Mouse (Mus musculus) olfactory bulb, adult 2 months (tissue): Measurements from ENCODE around the gene Map1lc3a. TPM values are rescaled to one million over a fixed set of nuclear protein-coding genes. Genes with fewer than 3 reads are reported as not detected.

Experiments used
- H3K27ac ChIP-seq: fragments of 200-500 bp; 2 replicates; pipeline ENCODE4 v1.5.1; 2012; ENCODE audit warnings: low read depth, low read length; ENCODE audit not compliant: insufficient read depth
- H3K4me1 ChIP-seq: fragments of 200-500 bp; 2 replicates; pipeline ENCODE4 v1.6.1; 2012; ENCODE audit warnings: low read length; ENCODE audit not compliant: control insufficient read depth, insufficient read depth
- H3K4me3 ChIP-seq: fragments of 200-500 bp; 2 replicates; pipeline ENCODE4 v1.5.1; 2012; ENCODE audit warnings: mild to moderate bottlenecking, low read depth, low read length, moderate library complexity; ENCODE audit not compliant: insufficient read depth
- CTCF ChIP-seq: fragments of 200-500 bp; IDR thresholded peaks from 2 replicates; pipeline ENCODE4 v1.5.1; 2012; ENCODE audit warnings: low read depth, mild to moderate bottlenecking, low read length, moderate library complexity; ENCODE audit not compliant: insufficient read depth
- POLR2A ChIP-seq: fragments of 200-500 bp; IDR thresholded peaks from 2 replicates; pipeline ENCODE4 v1.6.1; 2012; ENCODE audit warnings: mild to moderate bottlenecking, low read depth, low read length, moderate library complexity; ENCODE audit not compliant: insufficient read depth
- WGBS: fragments of 180-500 bp; shearing (Covaris S2); methylation state at CpG from one replicate; pipeline ENCODE4 v1.1.7; 2018; 5-methylcytosine and 5-hydroxymethylcytosine counted together
- polyA plus RNA-seq: library from polyadenylated mRNA; stranded (reverse); fragments of >200 nt; gene quantifications from 2 replicates; pipeline ENCODE4 v1.2.4, GENCODE M21; 2012; ENCODE audit warnings: low replicate concordance; ENCODE audit not compliant: missing spikeins, insufficient read depth, insufficient read length

Gene Map1lc3a
- polyA plus RNA-seq, 1 experiment: not detected

DNA sequence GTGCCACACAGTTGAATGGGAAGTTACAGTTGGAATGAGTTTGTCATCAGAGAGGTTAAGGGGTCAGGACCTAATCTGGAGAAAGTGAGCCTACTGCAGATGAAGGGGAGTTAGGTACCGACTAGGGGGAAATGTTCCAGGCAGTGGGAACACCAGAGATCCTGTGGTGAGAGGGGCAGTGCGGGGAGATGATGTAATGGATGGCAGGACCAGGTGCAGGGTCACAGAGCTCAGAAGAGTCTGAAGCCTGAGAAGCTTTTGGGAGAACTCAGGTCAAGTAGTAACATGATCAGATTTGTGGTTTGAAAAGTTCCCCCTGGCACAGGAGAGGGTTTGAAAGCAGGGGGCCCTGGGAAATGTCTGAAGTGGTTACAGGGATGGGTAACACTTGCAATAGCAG, 4.0 kb downstream of the Map1lc3a start:
- 83% methylated on average over 2 of the region's 2 CpGs for WGBS
- peaks cover 15% of the 10 kb centered on the region for H3K4me1 ChIP-seq
- H3K4me3 ChIP-seq: no peak overlapping the region
- H3K27ac ChIP-seq: no peak overlapping the region
- no peak for TF ChIP-seq CTCF
- no peak for TF ChIP-seq POLR2A

DNA sequence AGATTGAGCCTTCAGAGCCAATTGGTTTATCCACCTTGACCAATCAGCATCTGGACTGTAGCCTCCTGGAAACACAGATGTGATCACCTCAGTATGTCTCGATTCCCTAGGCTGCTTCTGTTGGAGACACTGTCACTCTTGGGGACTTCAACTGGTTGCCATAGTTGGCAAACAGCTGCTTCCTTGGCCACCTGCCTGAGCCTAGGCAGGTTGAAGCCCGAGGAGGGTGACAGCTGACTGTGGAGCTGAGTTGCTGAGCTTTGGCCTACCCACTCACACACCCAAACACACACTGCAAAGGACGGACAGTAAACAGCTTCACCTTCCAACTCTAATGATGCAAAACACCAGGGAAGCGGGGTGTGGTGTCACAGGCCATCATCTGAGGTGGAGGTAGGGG, 7.7 kb downstream of the Map1lc3a start:
- no peak overlapping the region for H3K4me3 ChIP-seq
- WGBS: 76% methylated on average over 4 of the region's 4 CpGs
- H3K4me1 ChIP-seq: no peaks in the 10 kb centered on the region
- H3K27ac ChIP-seq: no peak overlapping the region
- TF ChIP-seq CTCF: no peak
- no peak for TF ChIP-seq POLR2A

DNA sequence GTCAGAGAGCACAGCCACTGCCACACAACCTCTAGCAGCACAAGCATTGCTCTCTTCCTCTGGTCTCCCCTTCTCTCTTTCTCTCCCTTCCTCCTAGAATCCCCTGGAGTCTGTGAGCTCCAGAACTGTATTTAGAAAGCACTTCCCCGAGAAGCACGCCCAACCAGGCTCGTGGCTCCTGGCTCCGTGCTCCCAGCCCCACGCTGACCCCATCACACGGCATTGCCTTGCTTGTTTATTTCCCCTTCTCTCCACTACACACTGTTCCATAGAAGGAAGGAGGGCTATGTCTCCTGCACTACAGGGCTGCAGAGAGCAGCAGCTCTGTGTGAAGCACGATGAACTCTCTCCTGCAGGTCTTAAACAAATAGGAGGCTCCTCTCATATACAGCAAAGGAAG, 8.6 kb downstream of the Map1lc3a start:
- no peak overlapping the region for H3K27ac ChIP-seq

DNA sequence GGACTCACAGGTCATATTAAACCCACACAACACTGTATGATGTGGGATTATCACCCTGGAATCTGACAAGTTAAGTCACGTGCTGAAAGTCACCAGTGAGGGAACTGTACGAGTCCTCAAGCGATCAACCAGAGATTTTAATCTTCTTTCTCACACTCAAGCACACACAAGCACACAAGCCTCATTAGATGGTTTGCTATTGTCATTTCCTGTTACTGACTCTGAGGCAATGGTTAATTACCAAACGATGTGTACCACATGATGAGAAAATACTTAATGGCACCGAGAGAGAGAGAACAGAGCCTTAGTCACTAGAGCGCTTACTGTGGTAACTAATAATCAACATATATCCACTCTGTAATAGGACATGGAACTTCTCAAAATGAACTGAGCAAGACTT, 9.6 kb downstream of the Map1lc3a start:
- no peak for TF ChIP-seq CTCF
- TF ChIP-seq POLR2A: no peak
- H3K4me3 ChIP-seq: no peak overlapping the region
- 61% methylated on average over 6 of the region's 6 CpGs for WGBS

More for the DNA sequence above, 8.6 kb downstream of the Map1lc3a start:
- no peak for TF ChIP-seq POLR2A
- TF ChIP-seq CTCF: no peak
- Histone ChIP-seq H3K4me3 (no peak overlapping the region), H3K4me1 (no peaks in the 10 kb centered on the region)
- WGBS: 66% methylated on average over 7 of the region's 7 CpGs

DNA sequence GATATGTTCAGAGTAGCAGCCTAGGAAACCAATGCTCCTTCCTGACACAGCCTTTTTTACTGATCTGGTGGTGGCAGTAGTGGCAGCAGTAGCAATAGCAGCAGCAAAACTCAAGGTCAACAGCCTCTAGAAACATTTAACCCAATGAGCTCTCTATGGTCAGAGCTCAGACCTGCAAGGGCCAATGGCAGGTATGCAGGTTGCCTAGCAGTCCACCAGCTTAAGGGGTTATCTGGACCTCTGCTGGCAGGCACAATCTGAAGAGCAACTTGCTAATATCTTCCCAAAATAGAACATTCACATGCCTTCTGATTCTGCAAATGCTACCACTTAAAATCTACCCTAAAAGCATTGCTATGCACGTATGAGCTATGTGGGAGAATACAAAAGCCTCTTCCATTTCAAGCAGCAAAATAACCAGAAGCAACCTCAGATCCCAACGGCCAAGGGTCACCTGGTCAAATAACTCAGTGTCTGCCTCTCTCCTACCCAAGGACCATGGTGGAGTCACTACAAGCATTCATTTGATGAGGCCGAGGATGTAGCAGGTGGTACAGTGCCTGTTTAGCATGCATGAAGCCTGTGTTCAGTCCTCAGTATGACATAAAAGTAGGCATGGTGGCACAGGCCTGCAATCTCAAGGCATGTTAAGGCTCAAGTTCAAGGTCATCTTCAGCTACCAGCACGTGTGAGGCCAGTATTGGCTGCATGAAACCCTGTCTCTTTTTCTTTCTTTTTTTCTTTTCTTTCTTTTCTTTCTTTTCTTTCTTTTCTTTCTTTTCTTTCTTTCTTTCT, 11.6 kb downstream of the Map1lc3a start:
- TF ChIP-seq CTCF (no peak), POLR2A (no peak)
- H3K4me3 ChIP-seq: no peak overlapping the region
- 80% methylated on average over 4 of the region's 4 CpGs for WGBS
- H3K4me1 ChIP-seq: no peaks in the 10 kb centered on the region
- H3K27ac ChIP-seq: no peak overlapping the region

More for the DNA sequence above, 9.6 kb downstream of the Map1lc3a start:
- no peak overlapping the region for H3K27ac ChIP-seq
- H3K4me1 ChIP-seq: no peaks in the 10 kb centered on the region

DNA sequence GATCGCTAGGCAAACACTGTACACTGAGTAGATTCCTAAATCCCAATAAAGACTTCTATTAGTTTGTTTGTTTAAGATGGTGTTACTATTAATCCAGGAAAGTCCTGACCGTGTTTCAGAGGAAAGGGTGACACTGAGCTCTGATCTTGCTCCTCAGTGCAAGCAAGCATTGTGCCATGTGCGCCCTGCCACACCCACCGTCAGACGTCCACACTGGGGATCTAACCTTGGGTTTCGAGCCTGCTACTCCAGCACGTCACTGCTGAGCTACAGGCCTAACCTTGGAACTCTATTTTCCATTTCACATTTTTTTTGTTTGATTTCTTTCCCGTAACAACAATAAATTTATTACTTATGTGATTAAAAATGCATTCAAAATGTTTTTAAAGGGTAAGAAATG, 14.0 kb downstream of the Map1lc3a start:
- H3K4me1 ChIP-seq: no peaks in the 10 kb centered on the region
- WGBS: 89% methylated on average over 8 of the region's 8 CpGs
- no peak overlapping the region for H3K27ac ChIP-seq
- TF ChIP-seq POLR2A (no peak), CTCF (no peak)
- no peak overlapping the region for H3K4me3 ChIP-seq

DNA sequence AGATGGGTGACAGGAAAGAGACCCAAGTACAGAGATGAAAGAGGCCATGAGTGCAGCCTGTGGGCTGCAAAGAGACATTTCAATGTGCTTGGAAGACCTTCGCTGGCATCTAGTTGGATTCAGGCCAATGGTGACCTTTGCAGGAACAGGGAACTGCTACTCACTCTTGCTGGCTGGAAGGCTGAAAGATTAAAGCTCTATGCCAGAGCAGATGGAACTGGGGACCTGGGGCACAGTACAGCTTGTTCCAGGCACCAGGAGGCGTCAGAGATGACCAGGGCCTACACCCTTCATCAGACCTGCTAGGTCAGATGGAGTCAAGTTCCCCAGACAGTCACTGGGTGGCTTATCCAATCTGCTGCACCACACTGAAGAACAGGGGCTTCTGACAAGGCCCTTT, 17.3 kb downstream of the Map1lc3a start:
- 72% methylated on average over 2 of the region's 2 CpGs for WGBS
- Histone ChIP-seq H3K4me3 (no peak overlapping the region), H3K4me1 (no peaks in the 10 kb centered on the region), H3K27ac (no peak overlapping the region)
- no peak for TF ChIP-seq POLR2A
- no peak for TF ChIP-seq CTCF

DNA sequence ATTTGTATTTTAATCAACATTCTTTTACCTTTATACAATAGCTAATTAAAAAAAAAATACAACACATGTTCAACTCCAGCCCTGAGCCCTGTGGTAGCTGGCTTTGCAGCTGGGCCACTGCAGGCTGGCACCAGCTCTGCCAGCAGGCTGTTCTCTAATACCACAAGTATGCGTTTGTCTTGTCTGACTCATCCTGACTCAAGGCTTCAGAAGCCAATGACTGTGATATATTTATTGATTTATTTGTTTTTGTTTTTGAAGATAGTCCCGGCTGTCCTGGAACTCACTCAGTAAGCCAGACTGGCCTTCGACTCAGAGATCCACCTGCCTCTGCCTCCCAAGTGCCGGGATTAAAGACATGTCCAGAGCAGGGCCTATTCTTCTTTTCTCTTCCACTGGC, 17.8 kb downstream of the Map1lc3a start:
- H3K4me1 ChIP-seq: no peaks in the 10 kb centered on the region
- no peak for TF ChIP-seq CTCF
- TF ChIP-seq POLR2A: no peak
- no peak overlapping the region for H3K27ac ChIP-seq
- H3K4me3 ChIP-seq: no peak overlapping the region
- WGBS: 77% methylated on average over 4 of the region's 4 CpGs

DNA sequence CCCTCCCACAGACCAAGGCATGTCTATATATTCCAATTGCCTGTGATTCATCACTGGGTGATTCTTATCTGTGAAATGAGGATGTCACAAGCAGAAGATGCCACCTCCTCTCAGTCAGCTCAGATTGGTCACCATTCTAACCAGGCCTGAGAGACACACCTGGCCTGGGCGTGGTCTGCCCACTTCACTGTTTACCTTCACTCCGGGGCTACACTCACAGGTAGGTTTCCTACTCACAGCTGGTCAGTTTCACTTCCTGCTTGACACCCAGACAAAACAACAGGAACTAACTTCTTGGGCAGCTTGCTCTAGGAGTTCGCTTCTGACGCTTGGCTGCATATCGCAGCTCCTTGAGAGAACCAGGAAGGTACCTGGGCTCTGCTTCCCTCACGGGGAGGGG, 19.4 kb downstream of the Map1lc3a start:
- Histone ChIP-seq H3K4me1 (no peaks in the 10 kb centered on the region), H3K27ac (no peak overlapping the region), H3K4me3 (no peak overlapping the region)
- 96% methylated on average over 6 of the region's 6 CpGs for WGBS
- TF ChIP-seq CTCF: no peak
- TF ChIP-seq POLR2A: no peak
